Mouse (Mus musculus): Measurements from ENCODE around the gene Olfr1177-ps. TPM values are rescaled to one million over a fixed set of nuclear protein-coding genes. Genes with fewer than 3 reads are reported as not detected.

The Olfr1177-ps gene
- total and polyA plus RNA-seq, 3 experiments: not detected

GRCm38 (mm10) chr2:88315035-88315434 is 31.3 kb downstream of the Olfr1177-ps start, which contains the start of gene Olfr1174-ps:
TSS of gene Olfr1174-ps (minus strand) at chr2:88315135.
- Histone ChIP-seq H3K4me3 (ENCODE audit: control insufficient read depth in 1 of 2, insufficient read depth in 1 of 2, low read depth in 2 of 2, low read length in 2 of 2) (no peak within 1 kb of the TSS), H3K9me3 (replicated peaks; ENCODE audit: insufficient read depth, low read length) (no peaks in the 10 kb centered on the region), H3K79me2 (ENCODE audit: control insufficient read depth, insufficient read depth, low read length, poor library complexity) (no peaks in the 10 kb centered on the region), H3K36me3 (ENCODE audit: control insufficient read depth in 1 of 2, insufficient read depth in 2 of 2, low read length in 2 of 2) (no peaks in the 10 kb centered on the region), H3K27ac (ENCODE audit: control insufficient read depth, low read depth, low read length) (no peak within 1 kb of the TSS), H3K27me3 (ENCODE audit: control insufficient read depth in 1 of 2, insufficient read depth in 2 of 2, low read length in 2 of 2) (no peaks in the 10 kb centered on the region), H3K4me1 (ENCODE audit: control insufficient read depth in 1 of 2, insufficient read depth in 2 of 2, low read length in 2 of 2) (no peaks in the 10 kb centered on the region), H3K9ac (ENCODE audit: control insufficient read depth, low read depth, low read length, poor library complexity, severe bottlenecking) (no peak within 1 kb of the TSS)
- no peak for DNase-seq (ENCODE audit: low read depth, low spot score)
- no peak for TF ChIP-seq ZNF384 (IDR thresholded peaks at IDR 0.05; ENCODE audit: low read depth, low read length)
- TF ChIP-seq MXI1 (IDR thresholded peaks at IDR 0.05; ENCODE audit: low read depth, low read length): no peak
- no peak for TF ChIP-seq MYB (IDR thresholded peaks at IDR 0.05; ENCODE audit: low read depth, low read length)
- no peak for TF ChIP-seq CHD2 (IDR thresholded peaks at IDR 0.05; ENCODE audit: low read length)
- no peak for TF ChIP-seq RAD21 (IDR thresholded peaks at IDR 0.05; ENCODE audit: low read depth, low read length)
- TF ChIP-seq POLR2AphosphoS5 (IDR thresholded peaks at IDR 0.05; ENCODE audit: borderline replicate concordance, low read depth, low read length): no peak
- no peak for TF ChIP-seq ZMIZ1 (IDR thresholded peaks at IDR 0.05; ENCODE audit: low read depth, low read length)
- TF ChIP-seq E2F4 (IDR thresholded peaks at IDR 0.05; ENCODE audit: borderline replicate concordance, low read depth, low read length): no peak
- no peak for TF ChIP-seq RCOR1 (IDR thresholded peaks at IDR 0.05; ENCODE audit: low read depth, low read length)
- no peak for TF ChIP-seq KAT2A (conservative IDR thresholded peaks at IDR 0.05; ENCODE audit: low read depth, low read length)
- no peak for TF ChIP-seq NRF1 (IDR thresholded peaks at IDR 0.05; ENCODE audit: insufficient read depth, low read depth, low read length, poor library complexity, severe bottlenecking)
- TF ChIP-seq UBTF (IDR thresholded peaks at IDR 0.05; ENCODE audit: borderline replicate concordance, insufficient read depth, low read depth, low read length): no peak
- no peak for TF ChIP-seq MAZ (IDR thresholded peaks at IDR 0.05; ENCODE audit: low read depth, low read length)
- TF ChIP-seq ZC3H11A (IDR thresholded peaks at IDR 0.05; ENCODE audit: low read depth, low read length): no peak
- TF ChIP-seq TAL1 (IDR thresholded peaks at IDR 0.05; ENCODE audit: low read length): no peak

Other genes starting within 250 kb of the Olfr1177-ps start
- gene Olfr1166, start 218.2 kb downstream of the Olfr1177-ps start, total RNA-seq (2012; rRNA removed): not detected in 2 replicates
- not detected for gene Olfr1166, start 218.2 kb downstream of the Olfr1177-ps start, polyA plus RNA-seq (2012; ENCODE audit: insufficient read depth in 1 of 2, insufficient read length in 2 of 2, low read depth in 1 of 2, low replicate concordance in 2 of 2, missing spikeins in 1 of 2)
- gene Olfr1167, start 191.3 kb downstream of the Olfr1177-ps start, total RNA-seq (2012; rRNA removed): not detected in 2 replicates
- gene Olfr1167, start 191.3 kb downstream of the Olfr1177-ps start, polyA plus RNA-seq (2012; ENCODE audit: insufficient read depth in 1 of 2, insufficient read length in 2 of 2, low read depth in 1 of 2, low replicate concordance in 2 of 2, missing spikeins in 1 of 2): under 1 TPM in 1 of 2 experiments, not detected in 1; 0.26 TPM
- not detected in 2 replicates for gene Olfr1168, start 164.6 kb downstream of the Olfr1177-ps start, total RNA-seq (2012; rRNA removed)
- not detected for gene Olfr1168, start 164.6 kb downstream of the Olfr1177-ps start, polyA plus RNA-seq (2012; ENCODE audit: insufficient read depth in 1 of 2, insufficient read length in 2 of 2, low read depth in 1 of 2, low replicate concordance in 2 of 2, missing spikeins in 1 of 2)
- not detected in 2 replicates for gene Olfr1170, start 118.2 kb downstream of the Olfr1177-ps start, total RNA-seq (2012; rRNA removed)
- not detected for gene Olfr1170, start 118.2 kb downstream of the Olfr1177-ps start, polyA plus RNA-seq (2012; ENCODE audit: insufficient read depth in 1 of 2, insufficient read length in 2 of 2, low read depth in 1 of 2, low replicate concordance in 2 of 2, missing spikeins in 1 of 2)
- not detected in 2 replicates for gene Olfr1173, start 66.6 kb downstream of the Olfr1177-ps start, total RNA-seq (2012; rRNA removed)
- gene Olfr1173, start 66.6 kb downstream of the Olfr1177-ps start, polyA plus RNA-seq (2012; ENCODE audit: insufficient read depth in 1 of 2, insufficient read length in 2 of 2, low read depth in 1 of 2, low replicate concordance in 2 of 2, missing spikeins in 1 of 2): not detected
- not detected in 2 replicates for gene Olfr1174-ps, start 31.4 kb downstream of the Olfr1177-ps start, total RNA-seq (2012; rRNA removed)
- not detected for gene Olfr1174-ps, start 31.4 kb downstream of the Olfr1177-ps start, polyA plus RNA-seq (2012; ENCODE audit: insufficient read depth in 1 of 2, insufficient read length in 2 of 2, low read depth in 1 of 2, low replicate concordance in 2 of 2, missing spikeins in 1 of 2)
- not detected in 2 replicates for gene Olfr1175-ps, start 19.3 kb downstream of the Olfr1177-ps start, total RNA-seq (2012; rRNA removed)
- gene Olfr1175-ps, start 19.3 kb downstream of the Olfr1177-ps start, polyA plus RNA-seq (2012; ENCODE audit: insufficient read depth in 1 of 2, insufficient read length in 2 of 2, low read depth in 1 of 2, low replicate concordance in 2 of 2, missing spikeins in 1 of 2): under 1 TPM in 1 of 2 experiments, not detected in 1; 0.01 TPM
- not detected in 2 replicates for gene Olfr1176, start 9.8 kb downstream of the Olfr1177-ps start, total RNA-seq (2012; rRNA removed)
- not detected for gene Olfr1176, start 9.8 kb downstream of the Olfr1177-ps start, polyA plus RNA-seq (2012; ENCODE audit: insufficient read depth in 1 of 2, insufficient read length in 2 of 2, low read depth in 1 of 2, low replicate concordance in 2 of 2, missing spikeins in 1 of 2)
- gene Olfr1178, start 40.6 kb upstream of the Olfr1177-ps start, total RNA-seq (2012; rRNA removed): not detected in 2 replicates
- gene Olfr1178, start 40.6 kb upstream of the Olfr1177-ps start, polyA plus RNA-seq (2012; ENCODE audit: insufficient read depth in 1 of 2, insufficient read length in 2 of 2, low read depth in 1 of 2, low replicate concordance in 2 of 2, missing spikeins in 1 of 2): not detected
- gene Olfr1179, start 60.0 kb upstream of the Olfr1177-ps start, total RNA-seq (2012; rRNA removed): not detected in 2 replicates
- gene Olfr1179, start 60.0 kb upstream of the Olfr1177-ps start, polyA plus RNA-seq (2012; ENCODE audit: insufficient read depth in 1 of 2, insufficient read length in 2 of 2, low read depth in 1 of 2, low replicate concordance in 2 of 2, missing spikeins in 1 of 2): not detected
- gene Olfr1180, start 72.7 kb upstream of the Olfr1177-ps start, total RNA-seq (2012; rRNA removed): not detected in 2 replicates
- gene Olfr1180, start 72.7 kb upstream of the Olfr1177-ps start, polyA plus RNA-seq (2012; ENCODE audit: insufficient read depth in 1 of 2, insufficient read length in 2 of 2, low read depth in 1 of 2, low replicate concordance in 2 of 2, missing spikeins in 1 of 2): not detected
- gene Olfr1181, start 79.7 kb upstream of the Olfr1177-ps start, total RNA-seq (2012; rRNA removed): not detected in 2 replicates
- gene Olfr1181, start 79.7 kb upstream of the Olfr1177-ps start, polyA plus RNA-seq (2012; ENCODE audit: insufficient read depth in 1 of 2, insufficient read length in 2 of 2, low read depth in 1 of 2, low replicate concordance in 2 of 2, missing spikeins in 1 of 2): not detected
- not detected in 2 replicates for gene Gm13757, start 102.6 kb upstream of the Olfr1177-ps start, total RNA-seq (2012; rRNA removed)
- not detected for gene Gm13757, start 102.6 kb upstream of the Olfr1177-ps start, polyA plus RNA-seq (2012; ENCODE audit: insufficient read depth in 1 of 2, insufficient read length in 2 of 2, low read depth in 1 of 2, low replicate concordance in 2 of 2, missing spikeins in 1 of 2)
- gene Olfr1183, start 108.4 kb upstream of the Olfr1177-ps start, total RNA-seq (2012; rRNA removed): not detected in 2 replicates
- under 1 TPM in 1 of 2 experiments, not detected in 1; 0.01 TPM for gene Olfr1183, start 108.4 kb upstream of the Olfr1177-ps start, polyA plus RNA-seq (2012; ENCODE audit: insufficient read depth in 1 of 2, insufficient read length in 2 of 2, low read depth in 1 of 2, low replicate concordance in 2 of 2, missing spikeins in 1 of 2)
- gene Olfr1184, start 137.1 kb upstream of the Olfr1177-ps start, total RNA-seq (2012; rRNA removed): not detected in 2 replicates
- not detected for gene Olfr1184, start 137.1 kb upstream of the Olfr1177-ps start, polyA plus RNA-seq (2012; ENCODE audit: insufficient read depth in 1 of 2, insufficient read length in 2 of 2, low read depth in 1 of 2, low replicate concordance in 2 of 2, missing spikeins in 1 of 2)
- not detected in 2 replicates for gene Olfr1185-ps1, start 146.8 kb upstream of the Olfr1177-ps start, total RNA-seq (2012; rRNA removed)
- gene Olfr1185-ps1, start 146.8 kb upstream of the Olfr1177-ps start, polyA plus RNA-seq (2012; ENCODE audit: insufficient read depth in 1 of 2, insufficient read length in 2 of 2, low read depth in 1 of 2, low replicate concordance in 2 of 2, missing spikeins in 1 of 2): not detected
- gene Olfr1186, start 172.1 kb upstream of the Olfr1177-ps start, total RNA-seq (2012; rRNA removed): not detected in 2 replicates
- not detected for gene Olfr1186, start 172.1 kb upstream of the Olfr1177-ps start, polyA plus RNA-seq (2012; ENCODE audit: insufficient read depth in 1 of 2, insufficient read length in 2 of 2, low read depth in 1 of 2, low replicate concordance in 2 of 2, missing spikeins in 1 of 2)
- gene Olfr1188, start 210.4 kb upstream of the Olfr1177-ps start, total RNA-seq (2012; rRNA removed): not detected in 2 replicates
- not detected for gene Olfr1188, start 210.4 kb upstream of the Olfr1177-ps start, polyA plus RNA-seq (2012; ENCODE audit: insufficient read depth in 1 of 2, insufficient read length in 2 of 2, low read depth in 1 of 2, low replicate concordance in 2 of 2, missing spikeins in 1 of 2)
- not detected in 2 replicates for gene Olfr1189, start 240.0 kb upstream of the Olfr1177-ps start, total RNA-seq (2012; rRNA removed)
- not detected for gene Olfr1189, start 240.0 kb upstream of the Olfr1177-ps start, polyA plus RNA-seq (2012; ENCODE audit: insufficient read depth in 1 of 2, insufficient read length in 2 of 2, low read depth in 1 of 2, low replicate concordance in 2 of 2, missing spikeins in 1 of 2)

Data from MEL (cell line).